Mouse (Mus musculus): Measurements from ENCODE around the gene Cyp2c23.

DNA sequence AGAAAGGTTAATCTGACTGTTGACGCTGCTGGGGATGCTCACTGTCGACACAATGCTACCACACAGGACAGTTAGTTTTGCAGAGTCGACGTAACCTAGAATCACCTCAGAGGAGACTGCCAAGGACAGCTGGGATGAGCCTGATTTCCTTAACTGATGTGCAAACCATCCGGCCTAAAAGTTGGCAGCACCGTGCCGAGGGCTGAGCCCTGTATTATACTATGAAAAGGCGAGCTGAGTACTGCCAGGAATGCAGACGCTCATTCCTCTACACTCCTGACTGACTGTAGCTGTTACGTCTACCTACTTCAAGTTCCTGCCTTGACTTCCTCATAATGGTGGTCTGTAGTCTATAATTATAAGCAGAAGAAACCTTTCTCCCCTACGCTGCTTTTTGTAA, 46.0 kb upstream of the Cyp2c23 start:
- no peak for TF ChIP-seq CTCF (IDR thresholded peaks at IDR 0.05)
- TF ChIP-seq EP300 (IDR thresholded peaks at IDR 0.05) = no peak

All from lung, postnatal 0 days (tissue).